Mouse (Mus musculus): Measurements from ENCODE around the gene Coil.
"Not testable (repeated sequence)": the region's sequence is repeated elsewhere in the genome, so short reads cannot be mapped to it uniquely, and the experiment has no call there.

Gene Coil

DNA sequence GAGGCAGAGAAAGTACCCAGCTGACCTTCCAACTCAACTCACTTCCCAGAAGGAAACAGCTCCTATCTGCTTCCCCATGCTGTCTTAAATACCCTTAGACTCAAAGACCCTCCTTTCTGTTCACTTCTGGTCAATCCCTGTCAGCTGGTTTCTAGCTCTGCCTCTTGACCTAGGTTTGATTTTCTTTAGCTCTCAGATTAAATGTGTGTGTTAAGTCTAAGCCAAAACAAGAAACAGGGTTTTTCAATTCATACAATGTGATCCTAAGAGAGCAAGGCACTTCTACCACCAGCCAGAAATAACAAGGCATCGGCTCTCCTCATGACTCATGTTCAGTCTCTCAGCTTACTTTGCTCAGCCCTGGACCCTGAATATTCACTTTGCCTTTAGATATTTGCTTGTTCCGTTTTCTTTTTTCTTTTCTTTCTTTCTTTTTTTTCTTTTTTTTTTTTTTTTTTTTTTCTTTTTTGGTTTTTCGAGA lies 3.1 kb upstream of the Coil start, which contains the start of gene Elobl:
TSS of gene Elobl (minus strand) at position 51 of the 481 bp plus-strand sequence.
- DNase-seq (ENCODE audit: low read depth, low spot score): no peak

DNA sequence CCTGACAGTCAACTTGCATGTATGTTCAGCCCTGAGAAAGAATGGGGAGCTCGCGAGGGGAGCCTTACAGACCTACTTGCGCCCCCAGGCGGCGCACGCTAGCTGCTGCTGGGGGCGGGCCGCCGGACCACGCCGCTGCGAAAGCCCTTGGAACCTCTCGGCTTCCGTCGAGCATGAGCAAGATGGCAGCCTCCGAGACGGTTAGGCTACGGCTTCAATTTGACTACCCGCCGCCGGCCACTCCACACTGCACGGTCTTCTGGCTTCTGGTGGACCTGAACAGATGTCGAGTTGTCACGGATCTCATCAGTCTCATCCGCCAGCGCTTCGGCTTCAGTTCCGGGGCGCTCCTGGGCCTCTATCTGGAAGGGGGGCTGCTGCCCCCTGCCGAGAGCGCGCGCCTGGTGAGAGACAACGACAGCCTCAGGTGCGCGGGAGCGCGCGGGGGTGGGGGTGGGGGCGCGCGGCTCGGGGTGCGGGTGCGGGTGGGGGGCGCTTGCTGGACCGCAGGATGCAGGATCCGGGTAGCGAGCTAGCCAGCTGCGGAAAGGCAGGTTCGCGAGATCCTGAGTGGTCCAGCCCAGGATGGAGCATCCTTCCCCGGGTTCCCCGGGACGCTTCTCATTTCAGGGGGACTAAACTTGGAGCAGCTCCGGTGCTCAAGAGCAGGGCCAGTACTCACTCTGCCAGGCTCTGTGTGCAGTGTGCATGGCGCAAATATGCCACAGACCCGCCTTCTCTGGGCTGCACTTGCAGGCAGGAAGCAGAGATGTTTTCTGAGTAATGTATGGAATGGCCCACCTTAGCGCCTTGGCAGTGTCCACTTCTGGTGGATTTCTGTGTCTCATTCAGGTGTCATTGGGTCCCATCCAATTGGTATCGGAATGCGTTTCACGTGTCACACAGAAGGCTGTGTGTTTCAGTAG lies 4.0 kb downstream of the Coil start:
- DNase-seq (ENCODE audit: low read depth, low spot score): peak; percentile 95

DNA sequence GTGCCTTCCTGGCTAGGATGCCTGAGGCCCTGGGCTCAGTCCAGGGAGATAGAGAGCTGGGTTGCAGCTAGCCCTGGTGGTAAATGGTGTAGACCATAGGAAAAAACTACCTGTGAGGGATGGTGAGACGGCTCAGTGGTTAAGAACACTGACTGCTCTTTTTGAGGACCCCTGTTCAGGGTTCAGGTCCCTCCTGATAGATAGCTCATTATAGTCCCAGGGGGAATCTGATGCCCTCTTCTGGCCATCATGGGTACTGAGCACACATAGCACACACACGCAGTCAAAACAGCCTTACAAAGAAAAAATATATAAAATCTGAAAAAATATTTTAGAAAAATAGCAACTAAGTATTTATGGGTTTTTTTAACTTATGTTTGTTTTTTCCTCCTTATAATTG lies 6.3 kb downstream of the Coil start:
- DNase-seq (ENCODE audit: low read depth, low spot score): peak; percentile 67

DNA sequence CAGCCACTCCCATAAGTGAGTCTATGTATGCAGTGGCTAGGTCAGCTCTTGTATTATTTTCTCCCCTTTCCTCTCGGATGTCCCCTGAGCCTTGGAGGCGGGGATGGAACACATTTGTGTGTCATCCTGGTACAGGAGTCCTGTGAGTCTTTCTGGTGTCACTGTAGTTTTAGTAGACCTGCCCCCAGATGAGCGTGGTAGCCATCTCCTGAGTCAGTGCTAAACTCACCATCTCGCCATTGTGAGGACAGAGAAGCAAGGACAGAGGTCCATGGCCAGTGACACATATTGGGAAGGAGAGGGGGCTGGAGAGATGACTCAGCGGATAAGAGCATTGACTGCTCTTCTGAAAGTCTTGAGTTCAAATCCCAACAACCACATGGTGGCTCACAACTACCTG lies 7.1 kb downstream of the Coil start:
- DNase-seq (ENCODE audit: low read depth, low spot score): no peak

DNA sequence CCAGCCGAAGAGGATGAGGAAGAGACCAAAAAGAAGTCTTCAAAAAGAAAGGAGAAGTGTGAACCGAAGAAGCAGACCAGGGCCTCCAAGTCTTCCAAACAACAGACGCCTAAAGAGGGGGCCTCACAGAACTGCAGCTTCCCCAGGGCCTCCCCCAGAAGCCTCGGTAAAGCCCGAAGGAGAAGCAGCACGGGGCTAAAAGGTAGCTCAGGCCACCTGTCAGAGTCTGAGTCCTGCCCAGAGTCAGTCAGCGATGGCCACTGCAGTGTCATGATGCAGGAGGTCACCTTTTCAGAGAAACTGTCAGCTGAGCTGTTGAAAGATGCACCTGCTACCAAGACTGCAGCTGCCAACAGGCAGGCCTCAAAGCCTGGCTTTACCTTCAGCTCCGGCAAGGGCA lies 11.3 kb downstream of the Coil start:
- no peak for DNase-seq (ENCODE audit: low read depth, low spot score)

DNA sequence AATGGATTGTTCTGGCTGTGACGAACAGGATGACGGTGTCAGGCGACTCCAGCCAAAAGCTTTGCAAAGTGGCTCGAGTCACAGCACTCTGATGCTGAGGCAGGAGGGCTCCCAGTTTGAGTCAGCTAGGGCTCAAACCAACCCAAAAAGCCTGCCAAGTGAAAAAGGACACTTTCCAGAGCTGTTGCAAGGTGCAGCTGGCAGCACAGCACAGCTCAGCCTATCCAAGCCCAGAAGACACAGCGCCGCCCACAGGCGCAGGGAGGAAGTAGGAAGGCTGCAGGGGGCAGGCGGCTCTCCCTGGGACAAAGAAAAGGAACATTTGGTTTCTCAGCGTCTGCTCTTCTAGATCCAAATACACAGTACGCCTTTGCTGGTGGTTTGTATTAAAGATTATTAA lies 16.6 kb downstream of the Coil start:
- peak; percentile 54 for DNase-seq (ENCODE audit: low read depth, low spot score)

DNA sequence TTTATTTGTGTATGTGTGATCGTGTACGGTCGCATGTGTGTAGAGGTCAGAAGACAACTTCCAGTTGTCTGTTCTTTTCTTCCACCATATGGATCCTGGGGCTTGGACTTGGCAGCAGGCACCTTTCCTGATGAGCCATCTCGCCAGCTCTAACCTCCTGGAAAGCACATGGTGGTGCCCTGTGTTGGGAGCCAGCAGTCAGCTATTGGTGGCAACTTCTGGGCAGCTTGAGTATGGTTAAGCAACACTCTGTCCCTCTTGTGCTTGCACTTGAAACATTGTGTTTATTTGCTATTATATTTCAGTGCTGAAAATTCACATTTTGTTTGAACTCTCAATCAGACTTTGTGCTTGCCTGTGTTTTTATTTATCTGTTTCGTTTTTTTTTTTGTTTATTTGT lies 18.9 kb downstream of the Coil start:
- no peak for DNase-seq (ENCODE audit: low read depth, low spot score)

DNA sequence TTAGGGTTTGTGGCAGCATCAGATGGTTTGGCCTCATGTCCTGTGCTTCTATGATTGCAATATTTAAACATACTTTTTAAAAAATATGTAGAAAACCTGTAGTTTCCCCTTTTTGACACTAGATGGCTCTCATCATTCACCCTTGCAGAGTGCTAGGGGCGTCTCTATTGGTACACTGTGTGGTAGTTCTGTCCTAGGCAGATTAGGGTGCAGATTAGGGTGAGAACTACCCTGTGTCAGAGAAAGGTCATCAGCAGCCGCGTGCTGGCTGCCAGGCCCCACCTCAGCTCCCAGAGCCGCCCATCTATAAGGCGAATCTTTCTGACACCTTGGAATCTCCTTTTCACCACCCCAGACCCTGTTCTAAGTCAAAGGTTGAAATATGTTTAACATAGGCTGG lies 19.5 kb downstream of the Coil start:
- DNase-seq (ENCODE audit: low read depth, low spot score): peak; percentile 89

DNA sequence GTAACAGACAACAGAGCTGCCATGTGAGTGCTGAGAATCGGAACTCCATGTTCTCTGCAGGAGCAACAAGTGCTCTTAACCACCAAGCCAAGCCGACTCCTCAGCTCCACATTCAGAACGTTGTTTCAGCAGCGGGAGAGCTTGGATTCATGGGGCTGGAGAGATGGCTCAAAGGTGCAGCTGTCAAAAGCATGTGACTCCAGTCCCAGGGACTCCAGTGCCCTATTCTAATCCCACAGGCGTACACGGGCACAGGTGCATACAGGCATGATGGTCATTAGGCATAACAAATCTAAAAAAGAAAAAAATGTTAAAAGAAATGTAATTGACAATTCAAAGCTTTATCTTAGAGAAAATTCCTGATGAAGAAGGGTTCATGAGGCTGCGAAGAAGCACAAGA lies 23.1 kb downstream of the Coil start:
- DNase-seq (ENCODE audit: low read depth, low spot score): no peak

DNA sequence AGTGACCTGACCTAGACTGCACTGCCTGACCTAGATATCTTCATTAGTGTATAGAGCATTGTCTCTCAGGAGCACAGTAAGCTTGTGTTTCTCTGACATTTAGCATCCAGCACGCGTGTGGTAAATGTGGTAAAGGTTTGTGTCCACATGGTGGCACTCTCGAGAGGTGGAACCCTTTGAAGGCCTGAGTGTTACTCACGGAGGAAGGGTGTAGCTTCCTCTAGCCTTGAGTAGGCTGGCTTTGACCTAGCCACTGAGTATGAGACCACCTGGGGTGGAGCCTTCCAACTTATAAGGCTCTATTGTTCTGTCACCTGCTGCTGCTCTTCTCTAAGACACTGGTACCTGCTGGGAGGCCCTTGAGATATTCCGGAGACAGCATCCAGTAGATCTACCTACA lies 23.6 kb downstream of the Coil start:
- peak; percentile 99 for DNase-seq (ENCODE audit: low read depth, low spot score)

DNA sequence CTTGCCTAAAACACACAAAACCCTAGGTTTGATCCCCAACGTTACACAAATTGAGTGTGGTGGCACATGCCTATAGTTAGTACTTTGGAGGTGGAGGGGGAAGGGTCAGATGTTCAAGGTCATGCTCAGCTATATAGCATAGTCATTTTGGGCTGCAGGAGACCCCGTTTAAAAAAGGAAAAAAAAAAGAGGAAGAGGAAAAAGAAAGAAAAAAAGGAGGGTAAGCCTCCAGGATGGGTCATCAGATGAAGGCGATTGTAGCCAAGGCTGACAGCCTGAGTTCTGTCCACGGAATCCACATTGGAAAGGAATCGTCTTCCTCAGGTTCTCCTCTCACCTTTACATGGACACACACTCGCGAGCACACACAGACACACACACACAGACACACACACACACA lies 24.4 kb downstream of the Coil start:
- no peak for DNase-seq (ENCODE audit: low read depth, low spot score)

DNA sequence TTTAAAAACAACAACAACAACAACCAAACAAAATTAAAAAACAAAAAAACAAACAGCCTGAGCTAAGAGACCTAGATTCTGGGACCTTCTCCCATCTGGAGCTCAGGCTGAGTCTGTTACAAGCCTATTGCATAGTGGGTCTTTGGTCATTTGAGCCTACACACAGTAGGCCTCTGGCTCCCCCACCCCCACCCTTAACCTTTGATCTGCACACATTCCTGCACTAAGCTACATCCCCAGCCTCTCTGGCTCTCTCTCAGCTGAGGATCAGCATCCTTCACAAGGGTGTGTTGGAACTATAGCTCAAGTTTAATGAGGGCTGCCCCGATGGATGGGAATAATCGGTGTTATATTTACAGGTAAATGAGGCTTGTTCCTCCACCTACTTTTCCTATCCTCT lies 25.6 kb downstream of the Coil start:
- DNase-seq (ENCODE audit: low read depth, low spot score): peak; percentile 88

DNA sequence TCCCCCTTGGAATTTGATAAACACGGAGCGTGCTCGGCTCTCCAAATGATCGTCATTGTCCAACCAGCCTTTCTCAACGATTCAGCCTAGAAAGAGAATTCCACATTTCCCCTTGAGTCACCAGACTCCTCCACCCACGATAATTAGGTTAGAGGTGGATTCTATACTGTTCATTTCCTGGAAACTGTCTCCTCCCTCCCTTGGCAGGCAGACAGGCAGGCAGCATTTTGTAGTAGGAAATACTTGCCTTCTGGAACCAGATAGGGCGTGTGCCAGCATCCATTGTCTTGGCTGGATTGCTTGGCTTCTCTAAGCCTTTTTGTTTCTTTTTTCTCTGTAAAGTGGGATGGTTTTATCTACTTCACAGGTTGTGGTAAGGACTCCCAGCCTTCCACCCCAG lies 26.4 kb downstream of the Coil start:
- DNase-seq (ENCODE audit: low read depth, low spot score): peak; percentile 91

DNA sequence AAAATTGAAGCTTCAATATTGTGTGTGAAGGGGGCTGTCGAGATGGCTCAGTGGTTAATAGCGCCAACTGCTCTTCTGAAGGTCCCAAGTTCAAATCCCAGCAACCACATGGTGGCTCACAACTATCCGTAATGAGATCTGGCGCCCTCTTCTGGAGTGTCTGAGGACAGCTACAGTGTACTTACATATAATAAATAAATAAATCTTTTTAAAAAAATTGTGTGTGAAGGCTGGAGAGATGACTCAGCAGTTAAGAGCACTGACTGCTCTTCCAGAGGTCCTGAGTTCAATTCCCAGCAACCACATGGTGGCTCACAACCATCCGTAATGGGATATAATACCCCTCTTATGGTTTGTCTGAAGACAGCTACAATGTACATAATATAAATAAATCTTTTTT lies 27.3 kb downstream of the Coil start:
- DNase-seq (ENCODE audit: low read depth, low spot score): not testable (repeated sequence)

DNA sequence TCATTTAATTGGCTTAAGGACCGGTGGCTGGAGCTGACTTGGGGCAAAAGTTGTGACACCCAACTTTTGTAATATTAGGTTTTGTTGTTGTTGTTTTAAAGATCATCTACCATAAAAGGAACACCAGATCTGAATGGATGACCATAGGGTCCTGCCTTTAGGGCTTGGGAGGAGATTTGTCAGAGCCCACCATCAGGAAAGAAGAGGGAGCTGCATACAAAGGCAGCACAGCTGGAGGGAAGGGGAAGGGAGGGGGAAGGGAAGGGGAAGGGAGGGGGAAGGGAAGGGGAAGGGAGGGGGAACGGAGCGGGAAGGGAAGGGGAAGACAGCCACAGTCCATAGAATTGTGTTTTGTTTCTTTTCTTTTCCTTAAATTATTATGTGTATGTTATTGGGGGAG lies 28.4 kb downstream of the Coil start:
- peak; percentile 53 for DNase-seq (ENCODE audit: low read depth, low spot score)

DNA sequence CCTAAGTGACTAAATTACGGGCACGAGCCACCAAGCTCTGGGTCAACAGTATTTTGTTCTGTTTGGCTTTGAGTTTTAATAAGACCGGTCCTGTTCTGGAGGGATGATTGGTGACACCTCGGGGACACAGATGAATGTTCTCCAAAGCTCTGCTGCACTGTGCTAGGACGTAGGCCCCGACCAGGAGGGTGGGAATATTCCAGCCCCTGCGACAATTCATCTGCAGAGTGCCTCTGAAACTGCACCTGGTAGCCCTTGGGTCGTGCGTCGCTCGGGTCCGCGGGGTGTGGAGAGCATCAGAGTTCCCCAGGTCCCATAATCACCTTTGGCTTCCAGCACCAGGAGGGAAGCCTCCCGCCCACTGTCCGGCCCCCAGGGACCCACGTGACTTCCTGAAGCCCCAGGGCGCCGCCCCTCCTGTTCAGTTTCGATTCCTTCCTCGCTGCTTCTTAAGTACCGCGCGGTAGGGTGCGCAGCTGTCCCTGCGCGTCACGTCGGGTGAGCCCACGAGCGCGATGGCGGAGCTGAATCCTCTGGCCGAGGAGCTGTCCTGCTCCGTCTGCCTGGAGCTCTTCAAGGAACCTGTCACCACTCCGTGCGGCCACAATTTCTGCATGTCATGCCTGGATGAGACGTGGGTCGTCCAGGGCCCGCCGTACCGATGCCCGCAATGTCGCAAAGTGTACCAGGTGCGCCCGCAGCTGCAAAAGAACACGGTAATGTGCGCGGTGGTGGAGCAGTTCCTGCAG lies 29.1 kb downstream of the Coil start, which contains the start of gene Trim25:
TSS of gene Trim25 (plus strand) at position 403 of the 749 bp plus-strand sequence.
- DNase-seq (ENCODE audit: low read depth, low spot score): peak; percentile 96

DNA sequence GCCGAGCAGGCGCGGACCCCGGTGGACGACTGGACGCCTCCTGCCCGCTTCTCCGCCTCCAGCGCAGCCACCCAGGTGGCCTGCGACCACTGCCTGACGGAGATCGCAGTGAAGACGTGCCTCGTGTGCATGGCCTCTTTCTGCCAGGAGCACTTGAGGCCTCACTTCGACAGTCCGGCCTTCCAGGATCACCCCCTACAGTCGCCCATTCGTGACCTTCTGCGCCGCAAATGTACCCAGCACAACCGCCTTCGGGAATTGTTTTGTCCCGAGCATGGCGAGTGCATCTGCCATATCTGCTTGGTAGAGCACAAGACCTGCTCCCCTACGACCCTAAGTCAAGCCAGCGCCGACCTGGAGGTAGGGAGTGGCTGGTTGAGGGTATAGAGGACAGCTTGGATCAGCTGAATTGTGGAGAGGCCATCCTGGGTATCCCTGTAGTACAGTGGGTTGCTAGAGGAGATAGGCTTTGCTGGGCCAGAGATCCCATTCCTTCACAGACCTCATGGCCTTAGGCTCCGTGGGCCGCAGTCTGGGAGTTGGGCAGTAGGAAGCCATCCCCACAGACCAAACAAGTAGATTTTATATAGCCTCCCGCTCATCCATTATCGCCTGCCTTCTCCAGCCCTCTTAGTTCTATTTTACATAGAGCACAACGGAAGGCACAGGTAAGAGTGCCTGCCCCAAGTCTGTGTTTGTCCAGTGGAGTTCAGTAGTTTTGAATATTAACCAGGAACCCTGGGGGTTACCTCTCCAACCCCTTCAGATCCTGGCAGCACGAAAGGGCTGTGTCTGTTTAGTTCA lies 29.9 kb downstream of the Coil start:
- DNase-seq (ENCODE audit: low read depth, low spot score): peak; percentile 44

DNA sequence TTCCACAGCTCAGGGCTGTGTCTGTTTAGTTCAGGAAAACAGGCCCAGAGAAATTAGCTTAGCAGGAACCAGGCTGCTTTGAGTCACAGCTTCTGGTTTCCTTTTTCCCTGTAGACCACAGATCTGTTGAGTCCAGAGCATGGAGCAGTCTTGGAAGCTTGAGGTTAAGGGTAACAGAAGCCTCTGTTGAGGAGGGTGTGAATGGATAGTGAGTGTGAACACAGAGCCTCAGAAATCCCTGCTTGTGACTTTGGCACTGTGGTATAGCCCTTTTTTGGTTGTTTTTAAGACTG lies 30.4 kb downstream of the Coil start:
- DNase-seq (ENCODE audit: low read depth, low spot score): no peak

DNA sequence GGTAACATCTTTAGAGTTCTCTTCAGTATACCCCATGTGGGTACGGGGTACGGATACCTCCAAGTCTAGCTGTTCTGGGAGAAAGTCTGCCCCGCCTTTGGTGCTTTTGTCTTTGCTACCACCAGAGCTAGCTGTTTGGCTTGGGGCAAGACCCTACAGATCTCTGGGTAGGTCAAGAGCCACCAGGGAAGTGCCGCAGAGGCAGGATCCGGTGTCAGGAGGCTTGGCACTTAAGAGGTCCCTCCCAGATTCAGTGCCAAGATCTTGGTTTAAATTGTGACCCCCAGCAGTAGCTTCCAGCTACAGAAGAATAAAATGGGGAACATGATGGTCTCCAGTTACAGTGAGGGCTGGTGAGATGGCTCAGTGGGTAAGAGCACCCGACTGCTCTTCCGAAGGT lies 31.5 kb downstream of the Coil start:
- peak; percentile 61 for DNase-seq (ENCODE audit: low read depth, low spot score)

DNA sequence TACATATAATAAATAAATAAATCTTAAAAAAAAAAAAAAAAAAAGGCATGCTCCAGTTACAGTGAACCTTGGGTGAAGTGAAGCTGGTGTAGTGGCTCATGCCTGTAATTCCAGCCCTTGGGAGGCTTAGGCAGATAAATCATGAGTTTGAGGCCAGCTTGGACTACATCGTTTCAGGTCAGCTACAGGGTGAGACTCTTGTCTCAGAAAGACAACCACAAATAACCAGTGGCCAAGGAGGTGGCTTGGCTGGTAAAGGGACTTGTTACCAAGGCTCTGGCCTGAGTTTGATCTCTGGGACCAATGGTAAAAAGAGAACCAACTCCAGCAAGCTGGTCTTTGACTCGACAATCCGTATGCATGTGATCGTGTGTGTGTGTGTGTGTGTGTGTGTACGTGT lies 32.0 kb downstream of the Coil start:
- no peak for DNase-seq (ENCODE audit: low read depth, low spot score)

DNA sequence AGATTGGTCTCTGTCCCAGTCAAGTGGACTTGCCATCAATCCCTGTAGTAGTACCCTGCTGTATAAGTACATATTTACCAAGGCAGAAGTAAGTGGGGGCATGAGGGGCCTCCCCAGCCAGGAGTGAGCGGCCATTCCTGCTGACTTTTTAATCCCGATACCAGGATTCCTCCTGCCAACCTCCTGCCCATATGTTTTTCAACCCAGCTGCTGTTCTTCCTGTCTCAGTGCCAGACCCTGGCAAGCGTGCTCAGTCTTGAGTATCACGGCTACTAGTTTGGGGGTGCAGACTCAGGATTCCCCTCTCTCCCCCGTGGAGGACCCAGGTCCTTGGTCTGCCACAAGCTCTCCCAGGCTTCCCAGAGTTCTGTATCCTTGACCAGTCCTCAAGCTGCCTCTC lies 32.6 kb downstream of the Coil start:
- DNase-seq (ENCODE audit: low read depth, low spot score): no peak

DNA sequence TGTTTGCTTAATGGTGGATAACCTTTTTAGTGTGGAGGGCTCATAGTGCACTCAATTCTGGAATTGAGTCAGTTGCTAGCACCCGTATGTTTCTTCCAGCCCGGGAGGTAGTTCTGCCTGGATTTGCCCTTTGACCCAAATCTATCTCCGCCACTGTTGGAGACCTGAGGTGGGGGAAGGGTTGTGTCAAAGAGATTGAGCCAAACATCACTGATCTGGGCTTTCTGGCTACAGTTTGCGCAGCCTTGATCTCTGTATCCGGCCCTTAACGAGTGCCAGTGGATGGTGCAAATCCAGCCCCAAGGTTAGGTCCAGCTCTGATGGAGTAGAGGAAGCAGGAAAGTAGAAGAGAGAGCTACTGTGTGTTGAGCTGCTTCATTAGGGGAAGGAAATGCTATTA lies 33.0 kb downstream of the Coil start:
- peak; percentile 54 for DNase-seq (ENCODE audit: low read depth, low spot score)

All from R1 (cell line).